Mouse (Mus musculus) heart, postnatal 0 days (tissue): Measurements from ENCODE around the gene Klhdc4.

Source experiments
- CTCF ChIP-seq: IDR thresholded peaks from 2 replicates; pipeline ENCODE4 v1.5.1; 2016; ENCODE audit warnings: antibody characterized with exemption, control low read depth, low read depth
- EP300 ChIP-seq: IDR thresholded peaks from 2 replicates; pipeline ENCODE4 v1.6.1; 2016; ENCODE audit warnings: antibody characterized with exemption, low read depth

DNA sequence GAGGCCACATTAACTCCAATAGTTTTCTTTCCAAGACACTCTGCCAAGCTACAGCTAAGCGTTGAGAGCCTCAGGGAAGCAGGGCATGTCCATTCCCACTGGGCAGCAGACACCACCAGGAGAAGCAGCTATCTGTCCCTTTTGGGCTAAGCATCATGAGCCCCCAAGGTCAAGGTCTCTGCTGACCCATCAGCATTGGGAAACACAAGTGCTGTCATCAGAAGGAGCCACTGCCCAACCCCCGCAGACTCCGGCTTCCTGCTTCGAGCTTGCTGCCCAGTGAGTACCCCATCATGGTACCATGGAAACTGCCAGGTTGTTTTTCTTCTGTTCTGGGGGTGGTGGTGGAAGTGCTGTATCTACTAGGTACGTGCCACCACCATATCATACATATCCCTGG is 38.8 kb upstream of the Klhdc4 start:
- TF ChIP-seq CTCF (no peak), EP300 (no peak)
